Mouse (Mus musculus): ENCODE results near the gene Ceacam13. TPM values are rescaled to one million over a fixed set of nuclear protein-coding genes. Genes with fewer than 3 reads are reported as not detected.

The Ceacam13 gene
- not detected in 2 replicates for polyA plus RNA-seq (2012; ENCODE audit: low replicate concordance)

GRCm38 (mm10) chr7:18009589-18009988 lies at the start of gene Ceacam13:
Ceacam13 (plus strand) TSS chr7:18009889.

GRCm38 (mm10) chr7:17971824-17972223 lies 37.9 kb upstream of the Ceacam13 start, which contains the start of gene Ceacam11:
Ceacam11 (plus strand) TSS chr7:17972124.

GRCm38 (mm10) chr7:18065629-18066028 lies 55.9 kb downstream of the Ceacam13 start, which contains the start of gene Ceacam12:
Ceacam12 (plus strand) TSS chr7:18065929.

Other genes with a start within 250 kb of the Ceacam13 start
- 0.16 TPM in 1 of 2 replicates, not detected in the other for gene Ceacam14, start 197.3 kb upstream of the Ceacam13 start, polyA plus RNA-seq (2012; ENCODE audit: low replicate concordance)
- 0.05 and 0.08 TPM in 2 replicates for gene Gm5155, start 138.1 kb upstream of the Ceacam13 start, polyA plus RNA-seq (2012; ENCODE audit: low replicate concordance)
- gene Ceacam11, start 37.8 kb upstream of the Ceacam13 start, polyA plus RNA-seq (2012; ENCODE audit: low replicate concordance) = not detected in 2 replicates
- gene Ceacam12, start 56.0 kb downstream of the Ceacam13 start, polyA plus RNA-seq (2012; ENCODE audit: low replicate concordance) = not detected in 2 replicates
- not detected in 2 replicates for gene Igfl3, start 166.6 kb downstream of the Ceacam13 start, polyA plus RNA-seq (2012; ENCODE audit: low replicate concordance)
- not detected in 2 replicates for gene Mill1, start 235.5 kb downstream of the Ceacam13 start, polyA plus RNA-seq (2012; ENCODE audit: low replicate concordance)